Mouse (Mus musculus) lung, postnatal 4 days (tissue): ENCODE measurements around the gene Ldhal6b.
"Not testable (repeated sequence)": the region's sequence is repeated elsewhere in the genome, so short reads cannot be mapped to it uniquely, and the experiment has no call there.

ENCODE experiments used
- DNase-seq, 2 experiments: peaks; one replicate each; pipeline ENCODE4 v3.0.0; 2021

Ldhal6b gene

GRCm38 (mm10) chr17:5418545-5418944, at the start of gene Ldhal6b:
Gene Ldhal6b, minus strand, starts transcription at chr17:5418767.
- DNase-seq: no peak

GRCm38 (mm10) chr17:5467177-5467576, 48.6 kb upstream of the Ldhal6b start:
- DNase-seq: no peak

DNA sequence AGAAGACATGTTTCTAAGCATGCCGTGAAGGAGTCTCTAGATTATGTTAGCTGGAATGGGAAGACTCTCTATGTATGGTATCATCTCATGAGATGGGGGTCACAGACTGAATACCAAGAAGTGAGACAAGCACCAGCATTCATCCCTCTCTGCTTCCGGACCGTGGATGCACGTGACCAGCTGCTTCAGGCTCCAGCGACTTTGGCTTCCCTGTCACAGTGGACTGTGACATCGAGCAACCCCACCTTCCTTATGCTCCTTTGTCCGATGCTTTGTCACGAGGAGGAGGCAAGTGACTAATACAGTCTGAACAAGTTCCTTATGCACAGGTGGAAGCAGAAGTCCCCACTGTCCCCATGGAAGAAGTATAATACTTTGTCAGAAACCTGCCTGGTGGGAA, 48.2 kb upstream of the Ldhal6b start:
- no peak for DNase-seq

GRCm38 (mm10) chr17:5463912-5464311, 45.3 kb upstream of the Ldhal6b start:
- peak in 1 of 2 experiments; percentile 27 for DNase-seq

DNA sequence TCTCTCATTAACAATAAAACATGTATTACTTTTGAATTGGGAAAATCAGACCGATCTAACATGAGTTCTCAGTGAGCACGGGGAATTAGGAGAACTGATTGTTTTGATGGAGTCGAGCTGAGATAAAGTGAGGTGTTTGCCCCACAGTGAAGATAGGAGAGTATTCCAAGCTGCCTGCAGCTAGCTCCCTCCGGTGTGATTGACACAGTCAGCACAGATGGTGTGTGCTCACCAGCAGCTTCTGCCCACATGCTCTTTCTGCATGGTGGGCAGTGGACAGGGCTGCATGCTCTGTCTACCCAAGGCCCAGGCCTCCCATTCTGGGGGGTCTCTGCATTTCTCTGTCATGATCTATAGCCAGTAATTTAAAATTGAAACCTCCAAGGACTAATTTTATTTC, 35.1 kb upstream of the Ldhal6b start:
- no peak for DNase-seq

GRCm38 (mm10) chr17:5443751-5444150, 25.2 kb upstream of the Ldhal6b start:
- peak; percentile 61 to 65 for DNase-seq

- no peak for DNase-seq
Measured at GRCm38 (mm10) chr17:5443260-5443659, 24.7 kb upstream of the Ldhal6b start.

DNA sequence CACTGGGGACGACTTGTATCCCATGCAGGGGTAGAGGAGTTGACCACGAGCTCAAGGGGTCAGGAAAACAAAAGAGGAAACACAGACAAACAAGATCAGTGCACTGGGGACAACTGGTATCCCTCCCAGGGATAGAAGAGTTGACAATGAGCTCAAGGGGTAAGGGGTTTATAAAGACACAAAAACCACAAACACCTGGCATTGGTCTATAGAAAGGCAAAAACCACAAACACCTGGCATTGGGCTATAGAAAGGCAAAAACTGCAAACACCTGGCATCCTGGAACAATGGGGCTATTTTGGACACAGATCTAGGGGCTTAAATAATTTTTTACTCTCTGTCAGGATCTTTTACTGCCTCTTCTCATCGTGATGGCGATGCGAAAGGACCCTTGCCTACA, 23.8 kb upstream of the Ldhal6b start:
- DNase-seq: not testable (repeated sequence)

DNA sequence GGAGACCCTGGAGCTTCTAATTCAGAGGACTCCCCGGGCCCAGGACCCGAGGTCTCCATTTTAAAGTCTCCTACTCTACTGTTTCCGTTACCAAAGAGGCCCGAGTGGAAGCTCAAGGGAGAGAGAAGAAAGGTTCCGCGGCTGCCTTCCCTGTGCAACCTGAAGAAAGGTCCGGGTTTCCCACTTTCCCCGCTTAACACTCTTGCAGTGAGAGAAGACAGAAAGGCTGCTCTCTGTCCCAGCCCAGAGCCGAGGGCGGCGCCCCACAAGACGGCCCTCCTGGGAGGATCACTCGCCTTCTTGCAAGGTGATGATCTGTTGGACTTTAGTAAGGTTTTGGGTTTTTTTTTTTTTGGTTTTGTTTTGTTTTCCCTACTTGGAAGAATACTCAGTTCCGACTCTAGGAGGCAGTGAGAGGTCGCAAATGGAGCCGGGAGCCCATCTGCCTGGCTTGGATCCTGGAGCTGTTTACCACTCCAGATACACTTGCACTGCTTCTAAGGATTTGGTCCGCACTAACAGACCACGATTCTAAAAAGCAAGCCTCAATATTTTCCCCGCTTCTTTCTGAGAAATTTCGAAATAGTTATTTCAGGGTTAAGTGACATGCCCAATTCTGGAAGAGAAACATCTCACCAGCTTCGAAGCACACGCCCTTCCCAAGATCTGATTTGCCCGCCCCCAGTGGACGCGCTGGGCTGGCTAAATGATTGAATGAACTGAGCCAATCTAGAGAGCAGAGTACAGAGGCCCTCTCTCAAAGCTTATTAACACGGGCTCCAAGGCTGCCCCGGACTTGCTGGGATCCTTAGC, 21.8 kb upstream of the Ldhal6b start, which contains the start of gene Tmem242:
TSS of gene Tmem242 (minus strand) at position 101 of the 813 bp plus-strand sequence.
- DNase-seq: peak; percentile 89 to 95

- DNase-seq: no peak
Measured at GRCm38 (mm10) chr17:5439831-5440158, 21.2 kb upstream of the Ldhal6b start.

DNA sequence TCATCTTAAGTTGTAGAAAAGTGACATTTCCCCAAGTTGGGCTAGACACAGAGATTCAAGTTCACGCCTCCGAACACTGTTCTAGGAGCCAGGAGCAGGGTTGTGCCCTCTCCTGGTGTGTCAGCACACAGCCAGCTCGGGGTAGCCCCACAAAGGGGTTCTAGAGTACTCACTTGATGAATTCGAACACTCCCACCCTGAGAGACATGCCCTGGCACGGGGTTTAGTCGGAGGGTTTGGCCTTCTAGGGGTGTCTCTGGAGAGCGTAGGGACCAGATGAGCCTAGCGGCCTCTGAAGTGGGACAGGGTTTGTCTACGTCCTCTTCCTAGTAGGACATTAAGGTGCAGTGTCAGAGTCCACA, 11.2 kb upstream of the Ldhal6b start:
- DNase-seq: no peak

GRCm38 (mm10) chr17:5429090-5429771, 10.7 kb upstream of the Ldhal6b start:
- peak; percentile 82 to 92 for DNase-seq

- no peak for DNase-seq
Measured at GRCm38 (mm10) chr17:5425204-5425603, 6.6 kb upstream of the Ldhal6b start.

GRCm38 (mm10) chr17:5424156-5424555, 5.6 kb upstream of the Ldhal6b start:
- no peak for DNase-seq

DNA sequence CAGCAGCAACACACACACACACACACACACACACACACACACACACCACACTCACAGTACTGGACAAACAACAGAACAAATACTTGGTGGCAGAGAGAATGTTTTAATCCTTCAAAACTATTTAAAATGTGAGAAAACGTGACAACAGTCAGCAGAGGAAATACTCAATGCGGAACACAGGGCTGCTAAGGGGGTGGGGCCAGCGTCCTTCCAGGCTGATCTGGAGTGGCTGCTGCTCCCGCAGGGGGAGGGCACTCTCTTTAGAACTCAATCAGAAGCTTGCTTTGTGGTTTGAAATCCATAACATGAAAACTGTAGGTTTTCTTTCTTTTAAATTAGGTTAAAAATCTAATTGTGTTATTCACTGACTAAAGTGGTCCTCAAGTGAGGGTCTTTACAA, 3.3 kb upstream of the Ldhal6b start:
- peak in 1 of 2 experiments; percentile 46 for DNase-seq

- DNase-seq: no peak
Measured at GRCm38 (mm10) chr17:5419771-5420518, 1.4 kb upstream of the Ldhal6b start.

- DNase-seq: no peak
Measured at GRCm38 (mm10) chr17:5419056-5419455, 489 bp upstream of the Ldhal6b start.

- no peak for DNase-seq
Measured at GRCm38 (mm10) chr17:5416518-5416917, 2.0 kb downstream of the Ldhal6b start.

DNA sequence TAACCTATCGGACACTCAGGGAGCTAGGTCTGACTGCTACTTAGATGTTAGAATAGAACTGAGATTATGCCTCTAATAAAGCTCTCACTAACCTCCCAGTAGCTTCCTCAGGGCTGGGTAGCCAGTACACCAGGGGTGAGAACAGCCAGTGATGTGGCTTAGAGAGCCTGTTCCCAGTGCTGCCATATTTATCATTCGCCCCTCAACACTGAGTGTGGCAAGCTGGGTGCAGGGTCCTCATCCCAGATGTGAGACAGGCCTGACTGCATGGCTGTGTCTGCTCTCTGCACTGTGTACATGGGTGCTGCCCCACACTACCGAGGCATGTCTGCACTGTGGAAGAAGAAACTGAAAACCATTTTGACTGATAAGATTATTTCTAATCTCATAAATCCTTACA, 4.5 kb downstream of the Ldhal6b start:
- DNase-seq: no peak

- DNase-seq: no peak
Measured at GRCm38 (mm10) chr17:5413350-5413749, 5.2 kb downstream of the Ldhal6b start.

DNA sequence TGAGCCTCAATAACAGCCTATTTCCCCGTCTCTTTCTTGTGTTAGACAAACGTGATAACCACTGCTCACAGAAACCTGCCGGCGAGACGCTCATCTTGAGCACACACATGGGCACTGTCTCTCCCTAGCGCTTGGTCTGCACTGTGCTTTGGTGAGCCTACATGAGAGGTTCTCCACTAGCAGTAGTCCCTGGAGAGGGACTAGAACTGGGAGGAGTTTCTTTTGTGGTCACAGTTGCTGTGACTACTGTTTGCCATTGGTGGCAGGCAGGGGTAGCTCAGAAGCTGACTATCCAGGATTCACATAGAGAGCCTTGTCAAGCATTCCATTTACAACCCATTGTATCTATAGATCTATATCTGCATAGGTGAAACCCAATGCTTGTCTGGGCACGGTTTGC, 5.8 kb downstream of the Ldhal6b start:
- DNase-seq: no peak

DNA sequence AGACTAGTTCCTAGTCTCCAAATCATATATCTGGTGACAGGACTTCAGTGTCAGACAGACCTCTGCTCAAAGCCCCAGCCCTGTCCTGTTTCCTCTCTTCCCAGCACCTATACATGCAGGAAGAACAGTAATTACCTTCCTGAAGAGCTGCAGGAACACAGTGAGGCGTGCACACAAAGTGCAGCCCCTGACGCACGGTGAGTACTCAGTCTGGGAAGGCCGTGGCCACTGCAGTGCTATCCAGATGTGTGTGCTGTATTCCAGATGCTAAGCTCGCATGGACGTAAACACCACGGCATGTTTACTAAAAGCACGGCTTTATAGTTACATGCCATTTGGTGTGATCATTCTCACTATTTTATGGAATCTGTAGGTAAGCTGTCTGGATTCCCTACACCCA, 6.3 kb downstream of the Ldhal6b start:
- no peak for DNase-seq

DNA sequence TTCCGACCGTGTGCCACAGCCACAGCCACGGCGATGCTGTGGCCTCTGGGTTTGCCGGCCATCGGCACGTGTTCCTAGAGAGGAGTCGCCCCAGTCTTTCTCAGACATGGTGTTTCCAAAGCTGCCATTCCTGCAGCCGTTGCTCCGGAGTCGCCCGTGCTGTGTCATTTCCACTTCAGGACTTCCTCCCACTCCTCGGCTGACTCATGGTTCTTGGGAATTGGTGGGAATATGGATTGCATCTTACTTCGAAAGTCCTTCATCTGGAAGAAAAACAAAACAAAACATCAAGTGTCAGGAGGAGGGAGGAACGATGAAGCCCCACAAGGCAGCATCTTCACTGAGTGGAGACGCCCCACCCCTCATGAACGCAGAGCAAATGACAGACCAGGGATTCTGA, 7.4 kb downstream of the Ldhal6b start:
- no peak for DNase-seq

DNA sequence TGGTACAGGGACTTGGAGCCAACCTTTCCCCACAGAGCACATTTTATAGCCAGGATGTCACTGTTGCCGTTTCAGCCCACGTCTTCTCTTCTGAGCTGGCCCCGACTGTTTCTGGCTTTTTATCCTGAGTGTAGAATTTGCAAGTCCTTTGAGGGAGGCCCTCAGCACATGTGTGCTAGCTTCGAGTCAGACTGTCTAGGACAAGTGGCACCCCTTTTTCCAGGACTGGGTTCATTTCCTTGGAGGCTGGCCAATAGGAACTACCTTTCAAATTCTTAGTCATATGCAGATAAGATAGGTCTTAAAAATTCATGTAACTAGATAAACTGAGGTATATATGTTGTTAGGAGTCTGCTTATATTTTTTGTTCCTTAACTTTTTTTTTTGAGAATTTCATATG, 8.2 kb downstream of the Ldhal6b start:
- no peak for DNase-seq
